Mouse (Mus musculus): ENCODE results near the gene Gnai2. TPM values are rescaled to one million over a fixed set of nuclear protein-coding genes. Genes with fewer than 3 reads are reported as not detected.

Gnai2 gene
- polyA plus RNA-seq, 1 experiment = 284 TPM

DNA sequence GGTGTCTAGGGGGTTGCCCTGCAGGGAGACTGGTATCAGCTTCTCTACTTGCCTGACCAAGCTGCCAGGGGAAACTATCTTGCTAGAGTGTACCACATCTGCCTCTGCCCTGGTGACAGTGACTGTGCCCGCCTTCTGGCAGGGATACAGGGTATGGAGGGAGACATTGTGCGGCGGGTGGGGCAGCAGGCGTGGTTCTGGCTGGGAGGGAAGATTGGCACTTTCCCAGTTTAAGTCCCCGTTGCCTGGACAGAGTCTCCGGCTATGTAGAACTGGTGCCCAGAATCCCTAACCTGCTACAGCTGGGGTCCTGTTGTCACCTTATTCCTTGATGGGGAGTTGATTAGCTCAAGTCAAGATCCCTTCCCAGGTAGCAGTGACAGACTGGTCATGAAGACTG lies 2.7 kb downstream of the Gnai2 start:
- no peak overlapping the region for H3K27ac ChIP-seq (ENCODE audit: insufficient read depth, low read length)
- H3K36me3 ChIP-seq (ENCODE audit: control insufficient read depth, insufficient read depth, low read length, poor library complexity, severe bottlenecking) = no peaks in the 10 kb centered on the region

GRCm38 (mm10) chr9:107631861-107632260 lies 3.3 kb downstream of the Gnai2 start:
- TF ChIP-seq CTCF (IDR thresholded peaks at IDR 0.05; ENCODE audit: low read depth, low read length) (no peak), EP300 (IDR thresholded peaks at IDR 0.05; ENCODE audit: insufficient read depth, low read depth, low read length) (no peak), POLR2A (IDR thresholded peaks at IDR 0.05; ENCODE audit: insufficient read depth, low read length) (no peak)
- no peak overlapping the region for H3K4me3 ChIP-seq (ENCODE audit: low read depth, low read length)
- no peaks in the 10 kb centered on the region for H3K9me3 ChIP-seq (replicated peaks; ENCODE audit: control insufficient read depth, insufficient read depth, low read length, poor library complexity, severe bottlenecking)
- H3K4me1 ChIP-seq (ENCODE audit: control insufficient read depth, insufficient read depth, low read length) = peaks cover 14% of the 10 kb centered on the region
- no peak overlapping the region for H3K9ac ChIP-seq (ENCODE audit: low read depth, poor library complexity, severe bottlenecking)
- no peaks in the 10 kb centered on the region for H3K27me3 ChIP-seq (ENCODE audit: control insufficient read depth, insufficient read depth, low read length, poor library complexity, severe bottlenecking)
- H3K27ac ChIP-seq (ENCODE audit: insufficient read depth, low read length) = no peak overlapping the region
- no peaks in the 10 kb centered on the region for H3K36me3 ChIP-seq (ENCODE audit: control insufficient read depth, insufficient read depth, low read length, poor library complexity, severe bottlenecking)

More for the DNA sequence above, 2.7 kb downstream of the Gnai2 start:
- Histone ChIP-seq H3K9me3 (replicated peaks; ENCODE audit: control insufficient read depth, insufficient read depth, low read length, poor library complexity, severe bottlenecking) (no peaks in the 10 kb centered on the region), H3K4me3 (ENCODE audit: low read depth, low read length) (peak overlapping the region; percentile 84; the same call in 1 of the 2 replicates), H3K9ac (ENCODE audit: low read depth, poor library complexity, severe bottlenecking) (peak overlapping the region; percentile 89), H3K27me3 (ENCODE audit: control insufficient read depth, insufficient read depth, low read length, poor library complexity, severe bottlenecking) (no peaks in the 10 kb centered on the region), H3K4me1 (ENCODE audit: control insufficient read depth, insufficient read depth, low read length) (peaks cover 14% of the 10 kb centered on the region)
- TF ChIP-seq CTCF (IDR thresholded peaks at IDR 0.05; ENCODE audit: low read depth, low read length) (no peak), POLR2A (IDR thresholded peaks at IDR 0.05; ENCODE audit: insufficient read depth, low read length) (no peak), EP300 (IDR thresholded peaks at IDR 0.05; ENCODE audit: insufficient read depth, low read depth, low read length) (no peak)

GRCm38 (mm10) chr9:107631311-107631826 lies 3.8 kb downstream of the Gnai2 start:
- Histone ChIP-seq H3K36me3 (ENCODE audit: control insufficient read depth, insufficient read depth, low read length, poor library complexity, severe bottlenecking) (no peaks in the 10 kb centered on the region), H3K27me3 (ENCODE audit: control insufficient read depth, insufficient read depth, low read length, poor library complexity, severe bottlenecking) (no peaks in the 10 kb centered on the region), H3K9ac (ENCODE audit: low read depth, poor library complexity, severe bottlenecking) (no peak overlapping the region), H3K4me3 (ENCODE audit: low read depth, low read length) (no peak overlapping the region), H3K27ac (ENCODE audit: insufficient read depth, low read length) (no peak overlapping the region), H3K4me1 (ENCODE audit: control insufficient read depth, insufficient read depth, low read length) (peaks cover 14% of the 10 kb centered on the region), H3K9me3 (replicated peaks; ENCODE audit: control insufficient read depth, insufficient read depth, low read length, poor library complexity, severe bottlenecking) (no peaks in the 10 kb centered on the region)
- TF ChIP-seq CTCF (IDR thresholded peaks at IDR 0.05; ENCODE audit: low read depth, low read length) (no peak), POLR2A (IDR thresholded peaks at IDR 0.05; ENCODE audit: insufficient read depth, low read length) (no peak)

- Histone ChIP-seq H3K36me3 (ENCODE audit: control insufficient read depth, insufficient read depth, low read length, poor library complexity, severe bottlenecking) (no peaks in the 10 kb centered on the region), H3K4me3 (ENCODE audit: low read depth, low read length) (no peak overlapping the region), H3K9ac (ENCODE audit: low read depth, poor library complexity, severe bottlenecking) (0 out of 2 replicates have a peak overlapping the region, but pooled peaks have one; percentile 5), H3K9me3 (replicated peaks; ENCODE audit: control insufficient read depth, insufficient read depth, low read length, poor library complexity, severe bottlenecking) (no peaks in the 10 kb centered on the region), H3K4me1 (ENCODE audit: control insufficient read depth, insufficient read depth, low read length) (peaks cover 14% of the 10 kb centered on the region), H3K27ac (ENCODE audit: insufficient read depth, low read length) (peak overlapping the region; percentile 37), H3K27me3 (ENCODE audit: control insufficient read depth, insufficient read depth, low read length, poor library complexity, severe bottlenecking) (no peaks in the 10 kb centered on the region)
- TF ChIP-seq POLR2A (IDR thresholded peaks at IDR 0.05; ENCODE audit: insufficient read depth, low read length) (no peak), EP300 (IDR thresholded peaks at IDR 0.05; ENCODE audit: insufficient read depth, low read depth, low read length) (peak; percentile 99), CTCF (IDR thresholded peaks at IDR 0.05; ENCODE audit: low read depth, low read length) (no peak)
Measured at GRCm38 (mm10) chr9:107630576-107630975, 4.6 kb downstream of the Gnai2 start.

DNA sequence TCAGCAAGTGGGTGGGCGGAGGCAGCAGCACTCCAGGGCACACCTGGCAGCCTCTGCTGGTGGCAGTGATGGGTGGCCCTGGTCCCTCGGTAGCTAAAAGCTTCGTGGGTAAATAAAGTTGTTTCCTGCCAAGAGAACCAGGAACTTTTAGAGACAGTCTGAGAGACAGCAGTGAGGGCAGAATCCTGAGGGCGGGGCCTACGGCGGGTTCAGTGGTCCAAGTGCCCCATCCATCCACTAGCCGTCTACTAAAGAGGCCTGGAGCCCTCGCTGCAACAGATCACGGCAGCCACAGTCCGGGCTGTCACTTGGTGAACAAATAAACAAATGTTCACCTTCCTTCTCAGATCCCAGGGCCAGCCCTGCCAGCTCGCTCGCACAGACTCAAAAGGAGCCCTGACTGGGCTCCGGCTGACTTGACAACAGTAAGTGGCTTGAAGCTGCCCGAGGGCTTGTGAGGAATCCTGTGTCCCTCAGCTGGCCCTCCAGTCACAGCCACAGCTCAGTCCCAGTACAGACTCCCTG lies 5.2 kb downstream of the Gnai2 start:
- no peaks in the 10 kb centered on the region for H3K27me3 ChIP-seq (ENCODE audit: control insufficient read depth, insufficient read depth, low read length, poor library complexity, severe bottlenecking)
- peak overlapping the region; percentile 5; the same call in 1 of the 2 replicates for H3K9ac ChIP-seq (ENCODE audit: low read depth, poor library complexity, severe bottlenecking)
- H3K36me3 ChIP-seq (ENCODE audit: control insufficient read depth, insufficient read depth, low read length, poor library complexity, severe bottlenecking) = no peaks in the 10 kb centered on the region
- TF ChIP-seq POLR2A (IDR thresholded peaks at IDR 0.05; ENCODE audit: insufficient read depth, low read length) (no peak), CTCF (IDR thresholded peaks at IDR 0.05; ENCODE audit: low read depth, low read length) (no peak), EP300 (IDR thresholded peaks at IDR 0.05; ENCODE audit: insufficient read depth, low read depth, low read length) (no peak)
- H3K27ac ChIP-seq (ENCODE audit: insufficient read depth, low read length) = peak overlapping the region; percentile 37; the same call in 1 of the 2 replicates
- peaks cover 17% of the 10 kb centered on the region for H3K4me1 ChIP-seq (ENCODE audit: control insufficient read depth, insufficient read depth, low read length)
- no peaks in the 10 kb centered on the region for H3K9me3 ChIP-seq (replicated peaks; ENCODE audit: control insufficient read depth, insufficient read depth, low read length, poor library complexity, severe bottlenecking)
- peak overlapping the region; percentile 19 for H3K4me3 ChIP-seq (ENCODE audit: low read depth, low read length)

GRCm38 (mm10) chr9:107629411-107629730 lies 5.8 kb downstream of the Gnai2 start:
- peak overlapping the region; percentile 29 for H3K4me3 ChIP-seq (ENCODE audit: low read depth, low read length)
- H3K27me3 ChIP-seq (ENCODE audit: control insufficient read depth, insufficient read depth, low read length, poor library complexity, severe bottlenecking) = no peaks in the 10 kb centered on the region
- peak overlapping the region; percentile 10; the same call in 1 of the 2 replicates for H3K9ac ChIP-seq (ENCODE audit: low read depth, poor library complexity, severe bottlenecking)
- H3K36me3 ChIP-seq (ENCODE audit: control insufficient read depth, insufficient read depth, low read length, poor library complexity, severe bottlenecking) = no peaks in the 10 kb centered on the region
- H3K9me3 ChIP-seq (replicated peaks; ENCODE audit: control insufficient read depth, insufficient read depth, low read length, poor library complexity, severe bottlenecking) = no peaks in the 10 kb centered on the region
- H3K27ac ChIP-seq (ENCODE audit: insufficient read depth, low read length) = peak overlapping the region; percentile 56; the same call in 1 of the 2 replicates
- peaks cover 18% of the 10 kb centered on the region for H3K4me1 ChIP-seq (ENCODE audit: control insufficient read depth, insufficient read depth, low read length)
- TF ChIP-seq EP300 (IDR thresholded peaks at IDR 0.05; ENCODE audit: insufficient read depth, low read depth, low read length) (peak; percentile 89), CTCF (IDR thresholded peaks at IDR 0.05; ENCODE audit: low read depth, low read length) (no peak), POLR2A (IDR thresholded peaks at IDR 0.05; ENCODE audit: insufficient read depth, low read length) (no peak)

Data from ES-Bruce4 (cell line).